Mouse (Mus musculus): Measurements from ENCODE around the gene Pgpep1.

Gene Pgpep1

GRCm38 (mm10) chr8:70630532-70631381, 29.4 kb downstream of the Pgpep1 start:
- DNase-seq, result peak; percentile 89

GRCm38 (mm10) chr8:70629574-70630531, 30.3 kb downstream of the Pgpep1 start:
- peak; percentile 91 for DNase-seq

- DNase-seq, result no peak
These were observed 31.1 kb downstream of the Pgpep1 start for GRCm38 (mm10) chr8:70628986-70629490.

- DNase-seq, result no peak
These were observed 33.1 kb downstream of the Pgpep1 start for GRCm38 (mm10) chr8:70627041-70627440.

- DNase-seq, result peak; percentile 74
These were observed 35.1 kb downstream of the Pgpep1 start for GRCm38 (mm10) chr8:70625104-70625503.

- no peak for DNase-seq
These were observed 38.0 kb downstream of the Pgpep1 start for GRCm38 (mm10) chr8:70622220-70622619.

GRCm38 (mm10) chr8:70618888-70619334, 41.3 kb downstream of the Pgpep1 start:
- DNase-seq, result no peak

GRCm38 (mm10) chr8:70617985-70618384, 42.2 kb downstream of the Pgpep1 start:
- no peak for DNase-seq

- DNase-seq, result no peak
These were observed 43.5 kb downstream of the Pgpep1 start for GRCm38 (mm10) chr8:70616645-70617044.

GRCm38 (mm10) chr8:70615894-70616293, 44.3 kb downstream of the Pgpep1 start, which contains the start of gene Lrrc25:
Lrrc25 (plus strand) TSS chr8:70616155.
- DNase-seq, result no peak

- DNase-seq, result no peak
These were observed 44.9 kb downstream of the Pgpep1 start for GRCm38 (mm10) chr8:70615281-70615680.

GRCm38 (mm10) chr8:70614469-70614868, 45.7 kb downstream of the Pgpep1 start:
- no peak for DNase-seq

- DNase-seq, result no peak
These were observed 46.4 kb downstream of the Pgpep1 start for GRCm38 (mm10) chr8:70613763-70614162.

GRCm38 (mm10) chr8:70611849-70612248, 48.3 kb downstream of the Pgpep1 start:
- peak; percentile 89 for DNase-seq

- DNase-seq, result peak; percentile 87
These were observed 49.1 kb downstream of the Pgpep1 start for GRCm38 (mm10) chr8:70610796-70611771.

GRCm38 (mm10) chr8:70609849-70610795, 50.1 kb downstream of the Pgpep1 start:
- DNase-seq, result peak; percentile 94

- peak; percentile 94 for DNase-seq
These were observed 50.8 kb downstream of the Pgpep1 start for GRCm38 (mm10) chr8:70609368-70609848.

- DNase-seq, result no peak
These were observed 51.3 kb downstream of the Pgpep1 start, which contains the start of gene Ssbp4 for GRCm38 (mm10) chr8:70608749-70609367. Ssbp4 (minus strand) TSS chr8:70608872.

- DNase-seq, result peak; percentile 72
These were observed 52.1 kb downstream of the Pgpep1 start for GRCm38 (mm10) chr8:70607898-70608748.
